Mouse (Mus musculus) G1E-ER4 (cell line): ENCODE data around the gene Plb1. TPM values are rescaled to one million over a fixed set of nuclear protein-coding genes. Genes with fewer than 3 reads are reported as not detected.

ENCODE experiments used
- GATA1 ChIP-seq: IDR thresholded peaks from one replicate; pipeline ENCODE4 v1.8.0; 2012; ENCODE audit warnings: low read length, inconsistent platforms
- polyA plus RNA-seq: library from polyadenylated mRNA; stranded (reverse); fragments of >175 nt; gene quantifications from 2 replicates; pipeline ENCODE4 v1.2.3, GENCODE M21; 2012

Plb1 gene
- polyA plus RNA-seq, 1 experiment: not detected

- no peak for TF ChIP-seq GATA1
Observed at GRCm38 (mm10) chr5:32302991-32303921, 70.7 kb downstream of the Plb1 start.

DNA sequence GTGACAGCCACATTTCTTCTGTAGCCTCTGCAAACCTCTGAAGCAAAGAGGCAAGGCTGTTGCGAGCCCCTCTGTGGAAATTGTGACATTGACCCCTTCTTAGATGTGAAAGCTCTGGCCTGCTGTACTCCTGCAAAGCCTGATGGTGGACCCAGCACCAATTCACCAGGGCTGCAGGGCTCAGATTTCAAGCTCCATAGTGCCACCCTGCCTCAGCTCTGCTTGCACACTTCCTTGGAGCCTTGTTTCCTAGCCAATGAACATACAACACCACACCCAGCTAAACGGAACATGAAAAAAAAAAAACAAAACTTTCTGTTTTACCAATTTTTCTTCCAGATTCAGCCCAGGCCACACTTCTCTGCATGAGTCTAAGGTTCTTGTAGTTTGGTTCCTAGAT, 74.6 kb downstream of the Plb1 start:
- no peak for TF ChIP-seq GATA1

DNA sequence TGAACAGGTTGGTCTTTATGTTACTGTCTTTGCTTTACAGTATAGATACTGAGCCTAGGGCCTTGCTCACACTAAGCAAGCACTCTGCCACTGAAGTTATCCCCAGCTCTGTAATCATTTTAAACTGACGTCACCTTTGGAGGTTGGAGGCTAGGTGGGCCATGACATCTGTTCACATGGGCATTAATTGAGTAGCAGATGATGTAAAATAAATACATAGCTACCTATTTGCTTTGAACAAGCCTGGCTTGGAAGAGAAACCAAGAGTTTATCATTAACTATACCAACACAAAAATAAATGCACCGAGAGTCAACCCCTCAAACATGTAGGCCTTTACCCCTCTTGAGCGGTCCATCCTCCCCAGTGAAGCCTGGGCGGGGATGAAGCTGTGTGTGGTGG, 76.1 kb downstream of the Plb1 start:
- no peak for TF ChIP-seq GATA1

- no peak for TF ChIP-seq GATA1
Observed at GRCm38 (mm10) chr5:32309714-32310113, 77.2 kb downstream of the Plb1 start.

DNA sequence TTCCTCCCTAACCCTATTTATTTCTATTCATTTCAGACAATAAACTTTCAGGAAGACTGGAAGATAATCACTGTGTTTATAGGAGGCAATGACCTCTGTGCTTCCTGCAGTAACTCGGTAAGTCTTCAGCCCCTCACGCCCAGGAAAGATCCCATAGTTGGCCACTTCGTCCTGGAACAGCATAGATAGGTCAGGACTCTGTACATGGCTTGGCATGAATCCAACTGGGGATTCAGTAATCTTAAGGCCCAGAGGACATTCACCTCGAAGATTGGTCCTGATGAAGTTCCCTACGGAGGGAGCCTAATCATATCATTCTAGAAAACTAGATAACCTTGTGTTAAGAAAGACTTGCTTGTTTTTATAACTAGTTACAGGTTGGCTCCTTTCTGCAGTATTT, 78.3 kb downstream of the Plb1 start:
- TF ChIP-seq GATA1: no peak

GRCm38 (mm10) chr5:32311589-32312166, 79.2 kb downstream of the Plb1 start:
- TF ChIP-seq GATA1: no peak

- TF ChIP-seq GATA1: no peak
Observed at GRCm38 (mm10) chr5:32313671-32314070, 81.2 kb downstream of the Plb1 start.

GRCm38 (mm10) chr5:32314731-32315130, 82.2 kb downstream of the Plb1 start:
- TF ChIP-seq GATA1: no peak

GRCm38 (mm10) chr5:32322146-32322811, 89.8 kb downstream of the Plb1 start:
- TF ChIP-seq GATA1: no peak

GRCm38 (mm10) chr5:32328139-32328538, 95.6 kb downstream of the Plb1 start:
- no peak for TF ChIP-seq GATA1

DNA sequence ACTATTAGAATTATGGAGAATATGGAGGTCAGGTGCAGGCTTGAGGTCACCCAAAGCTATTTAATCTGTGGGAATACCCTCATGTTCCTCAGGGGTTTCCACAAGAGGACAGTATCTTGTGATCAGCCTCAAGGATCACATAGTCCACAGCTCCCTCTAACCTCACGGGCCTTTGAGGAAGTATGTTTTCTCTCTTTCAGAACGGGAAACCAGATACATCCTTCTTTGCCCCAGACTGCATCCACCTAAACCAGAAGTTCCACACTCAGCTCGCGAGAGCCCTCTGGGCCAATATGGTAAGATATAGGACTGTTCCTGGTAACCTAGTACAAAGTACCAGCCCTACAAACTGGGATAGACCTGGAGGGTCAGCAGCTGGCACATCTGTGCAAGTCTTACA, 100.1 kb downstream of the Plb1 start:
- no peak for TF ChIP-seq GATA1

DNA sequence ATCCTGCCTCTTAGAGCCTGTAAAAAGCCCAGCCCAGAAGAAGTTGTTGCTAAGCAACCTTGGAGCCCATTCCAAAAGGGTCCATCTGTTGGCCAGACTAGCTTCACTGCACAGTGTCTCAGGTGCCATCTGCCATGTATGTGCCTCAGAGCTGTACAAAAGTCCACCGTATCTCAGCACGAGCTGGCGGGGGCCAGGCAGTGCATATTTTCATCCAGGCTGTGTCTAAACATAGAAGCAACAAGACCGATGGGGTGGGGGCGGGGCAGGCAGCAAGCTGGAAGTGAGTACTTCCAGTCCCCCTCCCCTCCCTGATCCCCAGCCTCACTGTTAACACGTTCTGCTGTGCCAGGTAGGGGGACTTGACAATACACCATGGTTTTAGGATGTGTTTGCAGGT, 102.7 kb downstream of the Plb1 start:
- no peak for TF ChIP-seq GATA1

- no peak for TF ChIP-seq GATA1
Observed at GRCm38 (mm10) chr5:32336092-32336491, 103.6 kb downstream of the Plb1 start.

DNA sequence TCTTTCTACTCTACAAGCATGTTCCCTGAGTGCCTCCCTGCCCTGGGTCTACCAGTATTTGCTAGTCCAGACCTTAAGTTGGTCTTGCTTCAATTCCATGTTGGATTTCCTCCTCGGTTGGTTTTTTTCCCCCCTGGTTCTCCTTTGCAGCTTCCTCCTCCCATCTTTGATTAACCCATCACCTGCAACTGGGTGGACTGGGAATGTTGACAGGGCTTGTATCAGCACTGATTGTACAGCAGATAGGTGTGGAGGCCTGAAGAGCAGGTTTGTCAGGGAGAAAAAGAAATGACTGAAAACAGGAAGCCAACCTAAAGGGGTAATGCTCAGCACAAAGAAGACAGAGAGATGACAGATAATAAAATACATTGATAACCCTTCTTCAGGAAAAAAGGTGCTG, 104.8 kb downstream of the Plb1 start:
- TF ChIP-seq GATA1: no peak

- TF ChIP-seq GATA1: no peak
Observed at GRCm38 (mm10) chr5:32338339-32338738, 105.8 kb downstream of the Plb1 start.

- no peak for TF ChIP-seq GATA1
Observed at GRCm38 (mm10) chr5:32338766-32339165, 106.3 kb downstream of the Plb1 start.
